Mouse (Mus musculus) hindbrain, embryonic 13.5 days (tissue): ENCODE data around the gene Vti1a. TPM values are rescaled to one million over a fixed set of nuclear protein-coding genes. Genes with fewer than 3 reads are reported as not detected.

Experiments
- ATAC-seq: fragments of 200-750 bp; cut with Nextera tagmentation; 2 replicates; pipeline ENCODE4 v1.8.0; 2017; ENCODE audit warnings: moderate TSS enrichment; ENCODE audit not compliant: low FRiP score
- H3K27ac ChIP-seq: fragments of 300-500 bp; sonication (generic); 2 replicates; pipeline ENCODE4 v1.5.1; 2015; ENCODE audit warnings: inconsistent platforms, mild to moderate bottlenecking, moderate library complexity
- H3K27me3 ChIP-seq: fragments of 300-500 bp; sonication (generic); 2 replicates; pipeline ENCODE4 v1.6.1; 2015; ENCODE audit warnings: mild to moderate bottlenecking, inconsistent platforms
- H3K36me3 ChIP-seq: fragments of 300-500 bp; sonication (generic); 2 replicates; pipeline ENCODE4 v1.6.1; 2015; ENCODE audit warnings: mild to moderate bottlenecking, inconsistent platforms
- H3K4me1 ChIP-seq: fragments of 300-500 bp; sonication (generic); replicated peaks from 2 replicates; pipeline ENCODE4 v1.6.1; 2015; ENCODE audit warnings: inconsistent platforms
- H3K4me2 ChIP-seq: fragments of 300-500 bp; sonication (generic); 2 replicates; pipeline ENCODE4 v1.6.1; 2015; ENCODE audit warnings: inconsistent platforms, mild to moderate bottlenecking, moderate library complexity
- H3K4me3 ChIP-seq: fragments of 300-500 bp; sonication (generic); 2 replicates; pipeline ENCODE4 v1.5.1; 2015; ENCODE audit warnings: mild to moderate bottlenecking, inconsistent platforms
- H3K9ac ChIP-seq: fragments of 300-500 bp; sonication (generic); 2 replicates; pipeline ENCODE4 v1.6.1; 2015; ENCODE audit warnings: mild to moderate bottlenecking, inconsistent platforms
- H3K9me3 ChIP-seq: fragments of 300-500 bp; sonication (generic); 2 replicates; pipeline ENCODE4 v1.6.1; 2016; ENCODE audit warnings: inconsistent platforms
- WGBS: fragments of 180-500 bp; shearing (Covaris S2); methylation state at CpG from one replicate; pipeline ENCODE4 v1.1.7; 2015; 5-methylcytosine and 5-hydroxymethylcytosine counted together
- polyA plus RNA-seq: library from polyadenylated mRNA; unstranded; fragments of >200 nt; fragmentation: Nextera tagmentation; extraction: Ambion mirVana; gene quantifications from 2 replicates; pipeline ENCODE4 v1.2.1, GENCODE M21; 2015

Vti1a gene
- polyA plus RNA-seq, 1 experiment from 2014 or later, result 30.1 TPM

DNA sequence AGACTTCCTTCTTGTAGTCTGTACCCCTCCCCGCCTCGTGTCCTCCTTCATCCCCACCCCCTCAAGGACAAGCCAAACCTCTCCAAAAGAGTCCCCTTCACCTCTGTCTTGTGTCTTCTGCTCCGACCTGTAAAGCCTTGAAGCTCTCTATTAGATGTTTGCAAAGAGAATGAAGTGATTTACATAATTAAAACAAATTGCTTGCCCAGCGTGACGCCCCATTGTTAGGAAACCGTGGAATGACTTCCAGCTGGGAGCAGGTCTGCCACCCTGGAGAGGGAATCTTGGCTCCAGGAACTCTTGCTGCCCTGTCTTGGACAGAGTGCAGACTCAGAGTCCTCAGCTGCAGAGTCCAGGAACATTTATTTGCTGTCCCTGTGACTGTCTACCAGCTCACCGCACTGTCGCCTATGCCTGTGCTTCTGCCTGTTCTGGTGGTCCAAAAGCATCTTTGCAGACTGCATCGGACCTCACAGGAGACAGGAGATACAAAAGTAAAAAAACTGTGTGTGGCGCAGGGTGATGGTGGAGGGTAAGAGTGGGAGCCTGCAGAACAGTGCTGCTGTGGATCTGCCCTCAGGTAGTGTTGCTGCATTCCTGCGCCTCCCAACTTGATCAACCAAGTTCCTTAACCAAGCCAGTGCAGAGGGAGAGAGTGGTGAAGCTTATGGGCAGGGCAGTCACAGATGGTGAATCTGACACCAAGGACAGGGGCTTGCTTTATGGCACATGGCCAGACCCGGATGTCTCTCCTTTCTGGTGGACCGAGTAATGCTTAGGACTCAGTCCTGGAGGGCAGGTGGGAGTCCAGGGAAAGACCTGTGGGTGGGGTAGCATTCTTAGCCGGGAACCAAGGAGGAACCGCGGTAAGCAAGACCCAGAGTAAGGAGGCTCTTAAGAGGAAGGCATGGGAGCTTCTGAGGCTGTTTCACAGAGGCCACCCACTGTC, 273.1 kb downstream of the Vti1a start:
- ATAC-seq, result no peak
- Histone ChIP-seq H3K36me3 (no peaks in the 10 kb centered on the region), H3K4me1 (peaks cover 31% of the 10 kb centered on the region), H3K4me3 (no peak overlapping the region), H3K9me3 (no peaks in the 10 kb centered on the region), H3K27me3 (peaks cover 72% of the 10 kb centered on the region), H3K27ac (no peak overlapping the region), H3K9ac (no peak overlapping the region), H3K4me2 (no peak overlapping the region)
- WGBS, result 30% methylated on average over 16 of the region's 16 CpGs

DNA sequence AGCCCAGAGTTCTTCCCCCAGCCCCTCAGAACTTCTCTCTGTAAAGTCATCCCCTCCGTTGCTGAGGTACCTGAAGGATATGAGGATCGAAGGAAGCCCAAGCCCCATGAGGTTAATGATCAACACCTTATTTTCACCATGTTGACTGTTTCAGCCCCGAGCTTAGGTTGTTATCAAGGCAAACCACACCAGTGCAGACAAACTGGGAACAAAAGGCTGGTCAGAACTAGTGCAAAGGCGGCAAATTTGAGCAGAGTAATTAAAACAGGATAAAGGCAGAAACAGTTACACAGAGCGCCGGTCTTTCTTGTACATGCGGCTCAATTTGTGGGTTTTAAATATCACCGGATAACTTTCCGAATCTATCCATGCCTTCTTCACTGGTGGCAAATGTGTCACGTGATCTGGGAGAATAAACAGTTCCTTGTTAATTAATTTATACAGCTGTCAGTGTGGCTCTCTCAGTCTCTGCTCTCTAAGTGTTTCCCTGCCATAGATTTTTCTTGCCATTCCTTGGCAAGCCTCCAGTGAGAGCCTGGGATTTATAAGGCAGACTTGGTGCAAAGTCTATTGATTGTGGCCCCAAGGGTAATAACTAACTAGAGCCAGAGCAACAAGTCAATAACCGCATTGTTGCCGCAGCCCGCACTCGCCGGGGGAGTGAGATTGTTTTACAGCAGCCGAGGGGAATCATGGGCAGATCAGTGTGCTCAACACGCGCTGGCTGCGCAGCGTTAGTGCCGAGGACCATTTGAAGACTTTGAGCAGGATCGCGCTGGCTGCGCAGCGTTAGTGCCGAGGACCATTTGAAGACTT, 277.0 kb downstream of the Vti1a start:
- no peaks in the 10 kb centered on the region for H3K9me3 ChIP-seq
- H3K9ac ChIP-seq, result no peak overlapping the region
- 41% methylated on average over 26 of the region's 26 CpGs for WGBS
- ATAC-seq, result peak; percentile 66; the same call in 1 of the 2 replicates
- H3K4me2 ChIP-seq, result 0 out of 2 replicates have a peak overlapping the region, but pooled peaks have one; percentile 10
- 0 out of 2 replicates have a peak overlapping the region, but pooled peaks have one; percentile 31 for H3K27ac ChIP-seq
- peaks cover 66% of the 10 kb centered on the region for H3K27me3 ChIP-seq
- no peak overlapping the region for H3K4me3 ChIP-seq
- H3K4me1 ChIP-seq, result peaks cover 48% of the 10 kb centered on the region
- no peaks in the 10 kb centered on the region for H3K36me3 ChIP-seq

GRCm38 (mm10) chr19:55593729-55594444, 277.8 kb downstream of the Vti1a start:
- ATAC-seq, result no peak; the same call in 1 of the 2 replicates
- Histone ChIP-seq H3K9ac (no peak overlapping the region), H3K4me3 (no peak overlapping the region), H3K27ac (no peak overlapping the region), H3K9me3 (no peaks in the 10 kb centered on the region), H3K4me2 (0 out of 2 replicates have a peak overlapping the region, but pooled peaks have one; percentile 10), H3K27me3 (peaks cover 59% of the 10 kb centered on the region), H3K36me3 (no peaks in the 10 kb centered on the region), H3K4me1 (peaks cover 48% of the 10 kb centered on the region)
- WGBS, result 78% methylated on average over 16 of the region's 16 CpGs

DNA sequence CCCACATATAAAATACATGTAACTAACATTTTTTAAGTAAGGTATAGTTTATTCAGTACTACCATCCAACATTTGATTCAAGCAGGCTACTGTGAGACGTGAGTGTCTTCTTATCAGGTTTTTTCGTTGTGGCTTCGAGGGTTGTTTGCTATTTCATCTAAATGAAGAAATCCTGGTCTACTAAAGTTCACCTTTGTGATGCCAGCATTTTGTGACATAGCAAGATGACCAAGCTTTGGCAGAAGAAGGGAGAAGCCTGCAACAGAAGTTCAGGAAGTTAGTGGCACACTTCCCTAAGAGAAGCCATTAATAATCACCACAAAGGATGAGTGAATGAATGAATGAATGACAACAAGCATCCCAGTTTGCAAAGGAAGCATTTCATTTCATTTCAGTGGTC, 278.4 kb downstream of the Vti1a start:
- H3K27me3 ChIP-seq, result peaks cover 58% of the 10 kb centered on the region
- H3K9ac ChIP-seq, result no peak overlapping the region
- peaks cover 46% of the 10 kb centered on the region for H3K4me1 ChIP-seq
- H3K36me3 ChIP-seq, result no peaks in the 10 kb centered on the region
- H3K4me2 ChIP-seq, result no peak overlapping the region
- ATAC-seq, result no peak
- H3K27ac ChIP-seq, result no peak overlapping the region
- WGBS, result 95% methylated on average over 3 of the region's 3 CpGs
- H3K9me3 ChIP-seq, result no peaks in the 10 kb centered on the region
- H3K4me3 ChIP-seq, result no peak overlapping the region

GRCm38 (mm10) chr19:55595945-55596649, 280.0 kb downstream of the Vti1a start:
- no peaks in the 10 kb centered on the region for H3K9me3 ChIP-seq
- no peak for ATAC-seq
- H3K9ac ChIP-seq, result no peak overlapping the region
- H3K4me1 ChIP-seq, result peaks cover 44% of the 10 kb centered on the region
- no peaks in the 10 kb centered on the region for H3K36me3 ChIP-seq
- H3K27ac ChIP-seq, result no peak overlapping the region
- 81% methylated on average over 9 of the region's 9 CpGs for WGBS
- H3K27me3 ChIP-seq, result peaks cover 51% of the 10 kb centered on the region
- H3K4me3 ChIP-seq, result no peak overlapping the region
- no peak overlapping the region for H3K4me2 ChIP-seq

GRCm38 (mm10) chr19:55596804-55597203, 280.7 kb downstream of the Vti1a start:
- H3K36me3 ChIP-seq, result no peaks in the 10 kb centered on the region
- ATAC-seq, result no peak
- 71% methylated on average over 6 of the region's 6 CpGs for WGBS
- no peak overlapping the region for H3K27ac ChIP-seq
- H3K9me3 ChIP-seq, result no peaks in the 10 kb centered on the region
- H3K4me3 ChIP-seq, result no peak overlapping the region
- no peak overlapping the region for H3K9ac ChIP-seq
- no peak overlapping the region for H3K4me2 ChIP-seq
- H3K4me1 ChIP-seq, result peaks cover 44% of the 10 kb centered on the region
- peaks cover 46% of the 10 kb centered on the region for H3K27me3 ChIP-seq

DNA sequence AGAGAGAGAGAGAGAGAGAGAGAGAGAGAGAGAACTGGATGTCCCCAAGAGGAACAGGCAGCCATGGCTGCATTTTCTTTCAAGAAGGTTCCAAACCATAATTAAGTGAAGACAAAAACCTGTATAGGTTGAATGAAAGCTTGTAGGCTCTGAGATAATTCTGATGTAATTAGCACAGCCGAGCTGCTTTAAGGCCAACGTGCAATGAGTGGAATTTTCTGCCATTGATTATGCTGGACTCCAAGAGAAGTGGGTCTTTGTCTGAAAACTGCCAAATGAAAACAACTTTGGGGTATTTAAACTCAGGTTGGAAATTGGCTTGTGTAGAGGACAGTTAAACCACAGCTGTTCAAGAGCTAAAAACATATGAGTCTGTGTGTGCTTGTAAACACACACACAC, 281.2 kb downstream of the Vti1a start:
- no peak for ATAC-seq
- Histone ChIP-seq H3K4me1 (peaks cover 44% of the 10 kb centered on the region), H3K27me3 (peaks cover 42% of the 10 kb centered on the region), H3K4me3 (no peak overlapping the region), H3K4me2 (no peak overlapping the region), H3K27ac (no peak overlapping the region), H3K9ac (no peak overlapping the region), H3K9me3 (no peaks in the 10 kb centered on the region), H3K36me3 (no peaks in the 10 kb centered on the region)
- WGBS, result 42% methylated on average over 2 of the region's 2 CpGs

GRCm38 (mm10) chr19:55597951-55598350, 281.9 kb downstream of the Vti1a start:
- ATAC-seq, result no peak

DNA sequence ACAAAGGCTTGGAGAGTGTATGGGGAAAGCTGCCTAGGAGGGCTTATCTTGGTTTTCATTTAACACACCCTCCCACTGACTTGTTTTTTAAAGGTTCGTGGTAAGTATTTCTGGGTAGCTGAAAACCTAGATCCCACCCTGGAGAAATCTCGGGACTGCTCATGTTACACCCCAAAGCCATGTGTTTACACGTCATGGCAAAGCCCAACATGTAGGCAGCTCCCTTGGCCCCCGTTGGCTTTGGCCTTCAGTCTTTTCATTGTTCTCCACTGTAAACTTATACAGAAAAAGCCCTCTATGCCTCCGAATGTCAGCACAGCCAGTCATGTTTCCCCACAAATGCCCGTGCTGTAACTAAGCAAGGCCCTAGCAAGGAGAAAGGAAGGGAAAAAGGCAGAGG, 283.0 kb downstream of the Vti1a start:
- Histone ChIP-seq H3K27ac (0 out of 2 replicates have a peak overlapping the region, but pooled peaks have one; percentile 40), H3K4me1 (peaks cover 31% of the 10 kb centered on the region), H3K36me3 (no peaks in the 10 kb centered on the region), H3K9ac (no peak overlapping the region), H3K4me2 (no peak overlapping the region), H3K27me3 (peaks cover 33% of the 10 kb centered on the region), H3K4me3 (no peak overlapping the region), H3K9me3 (no peaks in the 10 kb centered on the region)
- WGBS, result 59% methylated on average over 6 of the region's 6 CpGs
- ATAC-seq, result no peak

More at GRCm38 (mm10) chr19:55597951-55598350, 281.9 kb downstream of the Vti1a start:
- Histone ChIP-seq H3K9ac (no peak overlapping the region), H3K36me3 (no peaks in the 10 kb centered on the region), H3K4me2 (0 out of 2 replicates have a peak overlapping the region, but pooled peaks have one; percentile 1), H3K4me3 (no peak overlapping the region), H3K27ac (peak overlapping the region; percentile 64; the same call in 1 of the 2 replicates), H3K27me3 (peaks cover 37% of the 10 kb centered on the region), H3K4me1 (peaks cover 41% of the 10 kb centered on the region), H3K9me3 (no peaks in the 10 kb centered on the region)
- 29% methylated on average over 12 of the region's 12 CpGs for WGBS

DNA sequence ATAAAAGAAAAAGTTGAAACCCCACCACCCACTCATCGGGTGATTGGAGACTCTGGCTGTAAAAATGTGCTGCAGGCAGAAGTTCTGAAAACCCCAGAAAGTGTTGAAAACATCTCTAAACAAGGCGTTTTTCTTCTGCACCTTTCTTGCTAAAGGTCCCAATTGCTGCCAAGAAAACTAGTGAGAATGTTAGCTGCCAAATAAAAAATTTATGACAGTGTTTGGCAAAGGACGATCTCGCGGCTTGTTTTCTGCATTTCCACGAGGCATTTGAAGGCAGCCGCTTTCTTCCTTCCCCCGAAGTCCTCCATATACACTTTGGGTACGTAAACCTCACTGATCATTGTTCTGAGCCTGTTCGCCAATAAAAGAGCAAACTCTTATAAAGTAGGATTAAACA, 291.6 kb downstream of the Vti1a start:
- H3K4me1 ChIP-seq, result no peaks in the 10 kb centered on the region; the same call in 1 of the 2 replicates
- peaks cover 16% of the 10 kb centered on the region; the same call in 1 of the 2 replicates for H3K27me3 ChIP-seq
- H3K36me3 ChIP-seq, result no peaks in the 10 kb centered on the region
- no peak overlapping the region for H3K4me2 ChIP-seq
- no peak for ATAC-seq
- no peak overlapping the region for H3K27ac ChIP-seq
- WGBS, result 85% methylated on average over 10 of the region's 10 CpGs
- H3K4me3 ChIP-seq, result no peak overlapping the region
- no peak overlapping the region for H3K9ac ChIP-seq
- H3K9me3 ChIP-seq, result no peaks in the 10 kb centered on the region

DNA sequence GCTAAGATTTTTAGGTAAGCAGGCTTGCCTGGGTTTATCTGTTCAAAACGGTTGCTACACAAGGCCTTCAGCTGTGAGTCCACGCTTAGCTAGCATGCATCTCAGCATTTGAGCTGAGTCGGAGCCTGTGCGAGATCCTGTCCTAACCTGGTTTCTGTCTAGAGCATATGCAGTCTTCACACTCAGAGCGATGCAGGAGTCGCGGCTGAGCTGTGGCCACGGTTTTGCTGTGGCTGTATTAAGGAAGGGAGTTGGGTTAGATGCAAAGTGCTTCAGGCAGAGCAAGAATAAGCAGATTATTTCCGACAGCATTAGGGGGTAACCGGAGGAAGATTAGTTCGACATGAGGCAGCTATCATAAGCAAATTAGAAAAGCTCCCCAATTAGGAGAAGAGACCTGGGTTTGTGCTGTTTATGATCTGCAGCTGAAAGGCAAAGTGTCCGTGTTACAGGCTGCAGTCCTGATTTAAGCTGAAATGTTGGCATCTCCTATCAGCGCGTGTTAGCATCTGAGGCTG, 292.8 kb downstream of the Vti1a start:
- WGBS, result 83% methylated on average over 14 of the region's 14 CpGs
- H3K4me3 ChIP-seq, result no peak overlapping the region
- no peaks in the 10 kb centered on the region; the same call in 1 of the 2 replicates for H3K4me1 ChIP-seq
- no peaks in the 10 kb centered on the region for H3K9me3 ChIP-seq
- H3K36me3 ChIP-seq, result no peaks in the 10 kb centered on the region
- peaks cover 19% of the 10 kb centered on the region; the same call in 1 of the 2 replicates for H3K27me3 ChIP-seq
- no peak overlapping the region for H3K4me2 ChIP-seq
- ATAC-seq, result no peak
- H3K9ac ChIP-seq, result no peak overlapping the region
- no peak overlapping the region for H3K27ac ChIP-seq
